Mouse (Mus musculus) limb, embryonic 15.5 days (tissue): ENCODE measurements around the gene Galnt9. TPM values are rescaled to one million over a fixed set of nuclear protein-coding genes. Genes with fewer than 3 reads are reported as not detected.

Experiments
- ATAC-seq: fragments of 200-750 bp; cut with Nextera tagmentation; 2 replicates; pipeline ENCODE4 v1.8.0; 2017; ENCODE audit warnings: low read depth, moderate TSS enrichment; ENCODE audit not compliant: insufficient number of reproducible peaks, low FRiP score, low TSS enrichment
- H3K27ac ChIP-seq: fragments of 300-500 bp; sonication (generic); 2 replicates; pipeline ENCODE4 v1.5.1; 2015; ENCODE audit warnings: moderate library complexity, mild to moderate bottlenecking, inconsistent platforms
- H3K27me3 ChIP-seq: fragments of 300-500 bp; sonication (generic); 2 replicates; pipeline ENCODE4 v1.6.1; 2015; ENCODE audit warnings: inconsistent platforms
- H3K36me3 ChIP-seq: fragments of 300-500 bp; sonication (generic); 2 replicates; pipeline ENCODE4 v1.6.1; 2015; ENCODE audit warnings: inconsistent platforms
- H3K4me1 ChIP-seq: fragments of 300-500 bp; sonication (generic); 2 replicates; pipeline ENCODE4 v1.6.1; 2015; ENCODE audit warnings: inconsistent platforms
- H3K4me2 ChIP-seq: fragments of 300-500 bp; sonication (generic); 2 replicates; pipeline ENCODE4 v1.6.1; 2015; ENCODE audit warnings: mild to moderate bottlenecking, inconsistent platforms
- H3K4me3 ChIP-seq: fragments of 300-500 bp; sonication (generic); 2 replicates; pipeline ENCODE4 v1.5.1; 2015; ENCODE audit warnings: mild to moderate bottlenecking, inconsistent platforms
- H3K9ac ChIP-seq: fragments of 300-500 bp; sonication (generic); 2 replicates; pipeline ENCODE4 v1.6.1; 2015; ENCODE audit warnings: inconsistent platforms
- H3K9me3 ChIP-seq: fragments of 300-500 bp; sonication (generic); 2 replicates; pipeline ENCODE4 v1.6.1; 2016; ENCODE audit warnings: inconsistent platforms
- WGBS: fragments of 180-500 bp; shearing (Covaris S2); methylation state at CpG from one replicate; pipeline ENCODE4 v1.1.7; 2015; 5-methylcytosine and 5-hydroxymethylcytosine counted together
- polyA plus RNA-seq: library from polyadenylated mRNA; unstranded; fragments of >200 nt; fragmentation: Nextera tagmentation; extraction: Ambion mirVana; gene quantifications from 2 replicates; pipeline ENCODE4 v1.2.1, GENCODE M21; 2015

Gene Galnt9
- polyA plus RNA-seq, 1 experiment from 2014 or later: 3.9 TPM

DNA sequence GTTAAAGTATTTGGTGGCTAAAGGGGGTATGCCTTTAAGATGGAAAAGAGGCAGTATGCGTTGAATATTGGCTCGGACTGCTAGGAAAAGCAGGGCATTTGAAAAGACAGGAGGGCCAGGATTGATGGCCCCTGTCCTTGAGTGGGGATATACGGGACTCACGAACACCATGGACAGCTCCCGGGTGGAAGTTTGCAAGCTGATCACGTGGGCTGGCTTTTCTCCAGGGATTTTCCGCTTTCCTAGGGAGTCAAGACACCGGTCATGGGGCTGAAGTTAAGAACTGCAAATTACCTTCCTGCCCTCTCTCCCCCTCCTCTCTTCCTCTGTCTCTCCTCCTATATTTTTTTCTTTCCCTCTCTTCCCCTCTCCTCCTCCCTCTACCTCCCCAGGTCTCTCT, 14.2 kb downstream of the Galnt9 start:
- no peak for ATAC-seq
- Histone ChIP-seq H3K4me3 (no peak overlapping the region), H3K4me2 (no peak overlapping the region), H3K9ac (no peak overlapping the region), H3K27me3 (no peaks in the 10 kb centered on the region), H3K4me1 (no peaks in the 10 kb centered on the region; the same call in 1 of the 2 replicates), H3K9me3 (no peaks in the 10 kb centered on the region), H3K27ac (no peak overlapping the region), H3K36me3 (no peaks in the 10 kb centered on the region)
- 14% methylated on average over 8 of the region's 8 CpGs for WGBS

DNA sequence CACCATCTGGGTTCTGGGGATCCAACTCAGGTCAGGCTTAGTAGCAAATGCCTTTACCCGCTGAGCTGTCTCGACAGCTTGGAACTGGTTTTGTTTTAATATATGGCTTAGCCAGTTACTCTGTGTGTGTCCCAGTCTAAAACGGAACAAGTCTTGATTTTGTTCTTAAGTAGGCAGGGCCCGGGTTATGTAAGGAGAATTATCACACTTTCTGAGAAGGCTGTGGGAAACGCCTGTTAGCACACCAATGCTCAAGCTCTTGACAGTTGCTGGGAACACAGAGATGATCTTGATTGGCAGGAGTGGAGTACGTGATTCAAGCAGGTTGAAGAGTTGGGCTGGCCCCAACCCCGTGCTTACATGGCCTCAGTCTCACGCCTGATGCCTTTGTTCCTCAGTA, 15.5 kb downstream of the Galnt9 start:
- Histone ChIP-seq H3K4me3 (no peak overlapping the region), H3K9ac (no peak overlapping the region), H3K4me2 (no peak overlapping the region), H3K36me3 (no peaks in the 10 kb centered on the region), H3K4me1 (no peaks in the 10 kb centered on the region; the same call in 1 of the 2 replicates), H3K27me3 (no peaks in the 10 kb centered on the region), H3K27ac (no peak overlapping the region), H3K9me3 (no peaks in the 10 kb centered on the region)
- WGBS: 84% methylated on average over 8 of the region's 8 CpGs
- no peak for ATAC-seq

- no peaks in the 10 kb centered on the region for H3K9me3 ChIP-seq
- 78% methylated on average over 16 of the region's 16 CpGs for WGBS
- H3K27ac ChIP-seq: no peak overlapping the region
- H3K4me2 ChIP-seq: no peak overlapping the region
- no peaks in the 10 kb centered on the region for H3K36me3 ChIP-seq
- no peaks in the 10 kb centered on the region; the same call in 1 of the 2 replicates for H3K4me1 ChIP-seq
- no peaks in the 10 kb centered on the region for H3K27me3 ChIP-seq
- no peak for ATAC-seq
- no peak overlapping the region for H3K4me3 ChIP-seq
- H3K9ac ChIP-seq: no peak overlapping the region
These were observed 18.7 kb downstream of the Galnt9 start for GRCm38 (mm10) chr5:110562741-110563326.

DNA sequence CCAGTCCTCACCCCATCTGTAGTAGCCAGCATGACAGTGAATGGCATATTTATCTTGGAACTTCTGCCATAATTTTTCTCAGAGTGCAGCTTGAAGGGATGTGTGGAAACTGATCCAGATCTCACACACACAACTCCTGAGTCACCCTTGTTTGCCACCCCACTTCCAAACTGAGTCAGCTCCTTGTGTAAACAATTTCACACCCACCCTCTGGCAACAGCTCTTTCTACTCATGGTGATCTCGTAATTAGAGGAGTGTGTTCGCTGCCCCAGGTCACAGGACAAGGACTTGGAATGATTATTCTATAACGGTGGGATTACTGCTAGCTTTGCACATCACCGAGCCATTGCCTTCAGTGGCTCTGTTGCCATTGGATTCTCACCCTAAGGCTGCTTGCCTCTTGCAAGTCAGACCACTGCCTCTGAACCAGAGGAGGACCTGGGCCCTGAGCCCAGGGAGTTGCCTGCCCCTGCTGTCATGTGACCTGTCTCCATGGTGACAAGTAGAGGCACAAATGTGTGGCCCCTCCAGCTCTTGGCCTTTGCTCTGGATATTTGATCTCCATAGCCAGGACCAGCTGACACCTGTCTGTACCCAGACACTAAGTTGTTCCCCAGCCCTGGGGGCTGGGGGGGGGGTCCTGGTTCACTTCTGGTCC, 21.0 kb downstream of the Galnt9 start:
- H3K27ac ChIP-seq: no peak overlapping the region
- H3K36me3 ChIP-seq: no peaks in the 10 kb centered on the region
- H3K4me3 ChIP-seq: no peak overlapping the region
- no peaks in the 10 kb centered on the region for H3K27me3 ChIP-seq
- ATAC-seq: no peak
- no peaks in the 10 kb centered on the region for H3K9me3 ChIP-seq
- no peak overlapping the region for H3K4me2 ChIP-seq
- H3K9ac ChIP-seq: no peak overlapping the region
- WGBS: 32% methylated on average over 4 of the region's 4 CpGs
- no peaks in the 10 kb centered on the region; the same call in 1 of the 2 replicates for H3K4me1 ChIP-seq

GRCm38 (mm10) chr5:110567547-110567946, 23.4 kb downstream of the Galnt9 start:
- H3K27ac ChIP-seq: no peak overlapping the region
- no peaks in the 10 kb centered on the region; the same call in 1 of the 2 replicates for H3K4me1 ChIP-seq
- no peaks in the 10 kb centered on the region for H3K36me3 ChIP-seq
- H3K9me3 ChIP-seq: no peaks in the 10 kb centered on the region
- H3K27me3 ChIP-seq: no peaks in the 10 kb centered on the region
- ATAC-seq: no peak
- no peak overlapping the region for H3K9ac ChIP-seq
- H3K4me3 ChIP-seq: no peak overlapping the region
- 69% methylated on average over 2 of the region's 2 CpGs for WGBS
- no peak overlapping the region for H3K4me2 ChIP-seq

- Histone ChIP-seq H3K4me3 (no peak overlapping the region), H3K4me2 (no peak overlapping the region), H3K4me1 (no peaks in the 10 kb centered on the region), H3K27ac (no peak overlapping the region), H3K36me3 (no peaks in the 10 kb centered on the region), H3K27me3 (no peaks in the 10 kb centered on the region), H3K9me3 (no peaks in the 10 kb centered on the region), H3K9ac (no peak overlapping the region)
- 55% methylated on average over 6 of the region's 6 CpGs for WGBS
- no peak for ATAC-seq
These were observed 30.7 kb downstream of the Galnt9 start for GRCm38 (mm10) chr5:110574888-110575287.

DNA sequence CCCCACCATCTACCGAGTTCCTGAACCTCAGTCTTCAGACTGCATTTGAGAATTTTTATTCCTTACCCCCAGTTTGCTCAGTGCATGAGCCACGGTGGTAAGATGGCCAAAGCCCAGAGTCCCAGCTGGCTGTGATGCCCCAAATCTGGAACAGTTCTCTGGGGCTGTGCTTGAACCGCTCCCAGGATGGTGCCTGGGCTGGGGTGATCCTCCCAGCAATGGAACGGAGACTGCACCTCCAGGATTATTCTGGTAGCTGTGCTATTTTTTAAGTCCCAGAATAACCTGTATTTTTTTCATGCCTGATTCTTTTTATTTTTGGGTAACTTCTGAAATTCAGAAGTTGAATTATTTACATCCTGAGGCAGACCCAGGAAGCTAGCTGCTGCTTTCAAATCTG, 35.1 kb downstream of the Galnt9 start:
- no peak overlapping the region for H3K27ac ChIP-seq
- 89% methylated on average over 4 of the region's 4 CpGs for WGBS
- H3K9me3 ChIP-seq: no peaks in the 10 kb centered on the region
- no peak for ATAC-seq
- no peak overlapping the region for H3K4me2 ChIP-seq
- H3K36me3 ChIP-seq: no peaks in the 10 kb centered on the region
- H3K4me3 ChIP-seq: no peak overlapping the region
- no peaks in the 10 kb centered on the region for H3K27me3 ChIP-seq
- no peaks in the 10 kb centered on the region for H3K4me1 ChIP-seq
- H3K9ac ChIP-seq: no peak overlapping the region

DNA sequence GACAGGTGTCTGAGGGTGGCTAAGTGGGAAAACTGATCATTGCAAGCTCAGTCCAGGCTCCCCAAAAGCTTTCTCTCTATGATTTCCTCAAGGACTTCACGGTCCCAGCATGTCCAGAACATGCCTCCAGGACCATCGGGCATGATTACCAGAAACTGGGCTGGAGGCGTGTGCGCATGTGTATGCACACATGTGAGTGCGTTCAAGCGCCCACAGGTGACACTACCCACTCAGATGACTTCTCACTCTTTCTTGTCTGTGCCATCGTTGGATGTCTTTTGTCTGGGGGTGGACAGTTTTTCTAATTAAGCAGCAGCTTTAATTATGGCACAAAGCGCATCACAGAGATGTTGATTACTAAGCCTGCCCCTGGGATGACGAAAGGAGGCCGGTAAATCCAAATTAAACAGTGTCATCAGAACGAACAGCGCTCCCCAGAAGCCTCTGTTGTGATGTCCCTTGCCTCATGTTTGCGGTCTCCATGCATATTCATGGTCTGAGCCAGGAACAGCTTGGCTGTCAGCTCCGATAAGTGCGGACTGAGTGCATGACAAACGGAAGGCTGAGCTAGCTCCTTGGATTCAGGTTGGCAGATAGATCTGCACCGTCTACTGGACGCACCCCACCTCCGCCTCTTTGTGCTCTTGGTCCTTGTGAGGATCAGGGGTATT, 36.5 kb downstream of the Galnt9 start:
- Histone ChIP-seq H3K9me3 (no peaks in the 10 kb centered on the region), H3K9ac (no peak overlapping the region), H3K4me1 (no peaks in the 10 kb centered on the region), H3K4me3 (no peak overlapping the region), H3K4me2 (no peak overlapping the region), H3K27ac (no peak overlapping the region), H3K27me3 (no peaks in the 10 kb centered on the region), H3K36me3 (no peaks in the 10 kb centered on the region)
- 88% methylated on average over 19 of the region's 19 CpGs for WGBS
- ATAC-seq: no peak

GRCm38 (mm10) chr5:110582647-110583538, 38.7 kb downstream of the Galnt9 start:
- 58% methylated on average over 10 of the region's 10 CpGs for WGBS
- Histone ChIP-seq H3K36me3 (no peaks in the 10 kb centered on the region), H3K4me1 (no peaks in the 10 kb centered on the region), H3K27me3 (no peaks in the 10 kb centered on the region), H3K9ac (no peak overlapping the region), H3K4me3 (no peak overlapping the region), H3K9me3 (no peaks in the 10 kb centered on the region), H3K27ac (no peak overlapping the region), H3K4me2 (no peak overlapping the region)
- ATAC-seq: no peak

- no peaks in the 10 kb centered on the region for H3K36me3 ChIP-seq
- no peaks in the 10 kb centered on the region for H3K9me3 ChIP-seq
- ATAC-seq: no peak
- H3K4me2 ChIP-seq: no peak overlapping the region
- no peaks in the 10 kb centered on the region for H3K27me3 ChIP-seq
- no peak overlapping the region for H3K27ac ChIP-seq
- H3K9ac ChIP-seq: no peak overlapping the region
- H3K4me3 ChIP-seq: no peak overlapping the region
- H3K4me1 ChIP-seq: no peaks in the 10 kb centered on the region
These were observed 43.3 kb downstream of the Galnt9 start for GRCm38 (mm10) chr5:110587467-110587866.

- Histone ChIP-seq H3K27me3 (no peaks in the 10 kb centered on the region), H3K9ac (no peak overlapping the region), H3K4me3 (no peak overlapping the region), H3K36me3 (no peaks in the 10 kb centered on the region), H3K27ac (no peak overlapping the region), H3K4me1 (no peaks in the 10 kb centered on the region), H3K9me3 (no peaks in the 10 kb centered on the region), H3K4me2 (no peak overlapping the region)
- 92% methylated on average over 8 of the region's 8 CpGs for WGBS
- no peak for ATAC-seq
These were observed 45.7 kb downstream of the Galnt9 start for GRCm38 (mm10) chr5:110589833-110590232.
